Mouse (Mus musculus) kidney, adult 2 months (tissue): Measurements from ENCODE around the gene Catsperg1. TPM values are rescaled to one million over a fixed set of nuclear protein-coding genes. Genes with fewer than 3 reads are reported as not detected.
A peak's percentile ranks its signal among the peaks of the same experiment; 100 is the strongest.

Experiments used
- DNase-seq: peaks from one replicate; pipeline ENCODE4 v3.0.0; 2021
- H3K27ac ChIP-seq: fragments of 200-500 bp; 2 replicates; pipeline ENCODE4 v1.5.1; 2012; ENCODE audit warnings: low read depth, low read length, control low read depth, inconsistent platforms; ENCODE audit not compliant: insufficient read depth
- H3K27me3 ChIP-seq: fragments of 200-500 bp; replicated peaks from 2 replicates; pipeline ENCODE4 v1.6.1; 2012; ENCODE audit warnings: mild to moderate bottlenecking, moderate library complexity, low read length, inconsistent platforms; ENCODE audit not compliant: control insufficient read depth, insufficient read depth
- H3K36me3 ChIP-seq: fragments of 200-500 bp; 2 replicates; pipeline ENCODE4 v1.6.1; 2012; ENCODE audit warnings: mild to moderate bottlenecking, moderate library complexity, low read length, inconsistent platforms; ENCODE audit not compliant: control insufficient read depth, insufficient read depth
- H3K4me1 ChIP-seq: fragments of 200-500 bp; 2 replicates; pipeline ENCODE4 v1.6.1; 2011; ENCODE audit warnings: low read length; ENCODE audit not compliant: control insufficient read depth, insufficient read depth
- H3K4me3 ChIP-seq: fragments of 200-500 bp; 2 replicates; pipeline ENCODE4 v1.5.1; 2011; ENCODE audit warnings: mild to moderate bottlenecking, low read depth, low read length, control low read depth; ENCODE audit not compliant: insufficient read depth
- CTCF ChIP-seq: fragments of 200-500 bp; conservative IDR thresholded peaks from 2 replicates; pipeline ENCODE4 v1.5.1; 2011; ENCODE audit warnings: low read depth, mild to moderate bottlenecking, control low read depth, low read length, moderate library complexity, mixed read lengths; ENCODE audit not compliant: insufficient read depth, insufficient read length
- POLR2A ChIP-seq: fragments of 200-500 bp; IDR thresholded peaks from one replicate; pipeline ENCODE4 v1.6.1; 2011; ENCODE audit warnings: low read depth, low read length, control low read depth
- WGBS: fragments of 180-500 bp; shearing (Covaris S2); methylation state at CpG from one replicate; pipeline ENCODE4 v1.1.7; 2018; 5-methylcytosine and 5-hydroxymethylcytosine counted together
- polyA plus RNA-seq: library from polyadenylated mRNA; depleted of rRNA; stranded (reverse); fragments of >200 nt; gene quantifications from 2 replicates; pipeline ENCODE4 v1.2.3, GENCODE M21; 2012

Catsperg1 gene
- polyA plus RNA-seq, 1 experiment, result 1.1 TPM

GRCm38 (mm10) chr7:29170066-29170754, 43.6 kb downstream of the Catsperg1 start, which contains the start of the genes Ggn and Spred3:
Gene Ggn (plus strand): TSS chr7:29170210.
Gene Spred3 (minus strand): TSS chr7:29170411.
- H3K4me3 ChIP-seq, result peak within 1 kb of the TSS; percentile 64
- WGBS, result under 1% methylated on average over 30 of the region's 30 CpGs
- TF ChIP-seq CTCF (no peak), POLR2A (peak; percentile 53)
- peaks cover 10% of the 10 kb centered on the region for H3K4me1 ChIP-seq
- H3K36me3 ChIP-seq, result peaks cover 2% of the 10 kb centered on the region
- H3K27ac ChIP-seq, result peak within 1 kb of the TSS; percentile 44; the same call in 1 of the 2 replicates
- peak; percentile 93 for DNase-seq
- no peaks in the 10 kb centered on the region for H3K27me3 ChIP-seq

- DNase-seq, result peak; percentile 80
- WGBS, result under 1% methylated on average over 29 of the region's 39 CpGs
- no peak for TF ChIP-seq POLR2A
- no peak for TF ChIP-seq CTCF
- Histone ChIP-seq H3K27me3 (no peaks in the 10 kb centered on the region), H3K36me3 (peaks cover 2% of the 10 kb centered on the region), H3K4me1 (peaks cover 10% of the 10 kb centered on the region), H3K4me3 (peak overlapping the region; percentile 64), H3K27ac (no peak overlapping the region)
These were observed 44.4 kb downstream of the Catsperg1 start for GRCm38 (mm10) chr7:29169231-29170065.

GRCm38 (mm10) chr7:29168791-29169230, 45.0 kb downstream of the Catsperg1 start:
- Histone ChIP-seq H3K4me3 (peak overlapping the region; percentile 64), H3K4me1 (peaks cover 10% of the 10 kb centered on the region), H3K27ac (no peak overlapping the region), H3K27me3 (no peaks in the 10 kb centered on the region), H3K36me3 (no peaks in the 10 kb centered on the region)
- no peak for DNase-seq
- TF ChIP-seq CTCF (no peak), POLR2A (no peak)
- WGBS, result 7% methylated on average over 14 of the region's 14 CpGs

DNA sequence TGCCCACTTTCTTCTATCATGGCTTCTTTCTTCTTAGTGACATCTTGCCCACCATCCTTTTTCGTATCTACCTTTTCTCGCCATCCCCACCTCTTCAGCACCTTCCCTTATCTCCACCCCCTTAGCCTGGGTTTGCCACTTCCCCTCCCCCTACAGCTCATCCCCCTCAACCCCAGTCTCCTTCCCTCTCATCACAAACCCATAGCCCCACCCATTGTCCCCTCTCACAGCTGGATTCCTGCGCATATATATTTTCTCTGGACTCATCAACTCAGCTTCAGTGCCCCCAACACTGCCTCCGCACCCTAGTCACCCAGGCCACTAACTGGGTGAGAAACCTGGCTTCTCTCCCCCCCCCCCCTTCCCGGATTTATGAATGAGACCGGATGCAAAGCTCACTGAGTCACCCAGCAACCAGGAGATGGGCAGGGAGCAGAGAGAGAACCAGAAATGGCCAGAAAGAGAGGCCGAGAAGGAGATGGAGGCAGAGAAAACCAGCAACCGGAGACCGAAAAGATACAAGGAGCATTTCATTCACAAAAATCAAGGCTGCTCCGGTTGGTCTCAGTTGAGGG, 45.6 kb downstream of the Catsperg1 start:
- no peak overlapping the region for H3K4me3 ChIP-seq
- no peak for DNase-seq
- H3K27me3 ChIP-seq, result no peaks in the 10 kb centered on the region
- no peak for TF ChIP-seq POLR2A
- no peak for TF ChIP-seq CTCF
- peaks cover 10% of the 10 kb centered on the region for H3K4me1 ChIP-seq
- WGBS, result 29% methylated on average over 10 of the region's 10 CpGs
- H3K27ac ChIP-seq, result no peak overlapping the region
- no peaks in the 10 kb centered on the region for H3K36me3 ChIP-seq

DNA sequence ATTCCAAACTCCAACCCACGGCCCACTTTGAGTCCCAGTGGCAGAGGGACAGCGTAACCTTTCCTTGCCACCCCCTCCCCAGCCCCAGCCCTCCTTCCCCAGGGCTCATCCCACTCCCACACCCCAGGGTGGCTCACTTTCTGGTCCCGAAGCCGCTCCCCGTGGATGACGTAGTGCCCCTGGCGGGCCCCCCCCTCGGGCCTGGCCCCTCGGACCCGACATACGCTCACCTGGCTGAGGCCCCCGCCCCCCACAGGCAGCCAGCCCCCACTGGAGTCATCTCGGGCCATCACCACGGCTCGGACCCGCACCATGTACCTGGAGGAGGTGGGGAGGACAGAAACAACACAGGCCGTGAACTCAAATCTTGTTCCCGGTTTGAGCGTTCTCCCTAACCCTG, 46.2 kb downstream of the Catsperg1 start:
- no peaks in the 10 kb centered on the region for H3K27me3 ChIP-seq
- no peak for DNase-seq
- H3K27ac ChIP-seq, result no peak overlapping the region
- peaks cover 10% of the 10 kb centered on the region for H3K4me1 ChIP-seq
- no peak overlapping the region for H3K4me3 ChIP-seq
- H3K36me3 ChIP-seq, result no peaks in the 10 kb centered on the region
- WGBS, result 59% methylated on average over 19 of the region's 19 CpGs
- TF ChIP-seq POLR2A (no peak), CTCF (no peak)

DNA sequence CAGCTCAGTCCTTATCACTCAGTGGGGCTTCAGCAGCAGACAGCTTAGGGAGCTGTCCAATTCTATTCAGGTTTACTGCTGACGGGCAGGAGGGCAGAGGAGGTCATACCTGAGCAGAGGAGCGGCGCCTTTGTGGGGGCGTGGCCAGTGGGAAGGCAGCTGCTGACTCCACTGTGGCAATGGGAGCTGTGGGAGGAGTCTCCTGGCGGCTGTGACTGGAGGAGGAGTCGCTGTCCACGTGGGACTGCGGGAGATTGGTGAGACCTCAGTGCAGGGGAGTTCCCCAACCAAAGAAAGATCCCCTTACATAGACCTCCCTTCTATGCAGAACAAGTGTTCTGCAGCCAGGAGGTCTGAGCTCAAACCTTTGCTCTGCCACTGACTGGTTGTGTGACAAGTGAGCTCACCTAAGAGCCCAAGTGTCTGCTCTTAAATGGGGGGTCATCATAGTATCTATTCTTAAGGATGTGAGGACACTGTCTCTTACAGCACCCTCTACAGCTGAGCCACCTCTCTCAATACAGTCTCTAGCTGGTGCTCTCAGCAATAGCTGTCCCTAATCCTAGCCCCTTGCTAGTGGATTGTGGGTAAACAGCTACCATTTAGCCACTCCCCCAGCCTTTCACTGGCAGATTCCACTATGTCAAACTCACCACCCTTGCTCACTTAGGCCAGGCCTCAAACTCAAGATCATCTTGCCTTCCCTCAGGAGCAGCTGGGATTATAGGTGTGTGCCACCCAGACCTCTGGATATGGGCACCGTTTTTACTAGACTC, 50.9 kb downstream of the Catsperg1 start:
- Histone ChIP-seq H3K27me3 (no peaks in the 10 kb centered on the region), H3K4me1 (no peaks in the 10 kb centered on the region; the same call in 1 of the 2 replicates), H3K36me3 (no peaks in the 10 kb centered on the region), H3K27ac (no peak overlapping the region), H3K4me3 (no peak overlapping the region)
- 26% methylated on average over 9 of the region's 9 CpGs for WGBS
- TF ChIP-seq POLR2A (no peak), CTCF (no peak)
- peak; percentile 84 for DNase-seq
